Comparison of ENCODE assay signal across 10 mouse cellular contexts in the genomic region with DNA sequence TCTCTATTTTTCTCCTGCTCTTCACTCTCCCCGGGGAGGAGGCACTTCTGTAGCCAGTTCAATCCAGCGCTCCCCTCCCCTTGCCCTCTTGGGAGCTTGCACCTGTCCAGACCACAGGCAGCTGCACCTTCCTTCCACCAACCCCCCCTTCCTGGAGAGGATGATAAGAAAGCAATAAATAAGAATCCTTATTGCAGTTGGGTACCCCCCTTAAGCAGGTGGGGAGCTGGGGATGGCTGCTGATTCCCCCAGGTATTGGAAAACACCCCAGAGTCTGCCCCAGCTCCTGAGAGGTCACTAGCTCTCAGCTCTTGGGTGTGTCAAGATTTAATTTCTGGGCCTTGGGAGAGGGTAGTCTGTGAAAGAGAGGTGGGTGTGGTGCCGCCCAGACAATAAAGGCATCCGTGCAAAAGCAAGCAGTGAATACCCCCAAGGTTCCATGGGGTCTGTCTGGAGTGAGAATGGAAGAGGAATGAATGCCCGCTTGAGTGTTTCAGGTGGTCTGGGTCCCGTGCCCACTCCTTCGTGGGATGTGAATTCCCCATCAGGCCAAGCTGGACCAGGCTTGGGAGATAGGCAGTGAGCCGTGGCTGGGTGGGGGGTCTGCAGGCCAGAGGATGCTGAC. TPM values are rescaled to one million over a fixed set of nuclear protein-coding genes. Genes with fewer than 3 reads are reported as not detected.
DNase-seq lines count a peak whose midpoint lies in the region; ATAC-seq and TF ChIP-seq lines count a peak whose summit lies in the region.
"Had no signal": no experiment of that assay in that cellular context is flagged by ENCODE, and none has a peak within 500 bp of the region (broad histone marks: within the 10 kb centered on the region; RNA-seq: fewer than 3 reads in every experiment).

No protein-coding gene starts in this region.

- peak overlapping the region; percentile 56 for H3K27ac ChIP-seq in testis, adult 2 months (ENCODE audit: control insufficient read depth, insufficient read depth, low read depth, low read length)
- H3K27ac ChIP-seq in liver, postnatal 0 days (ENCODE audit: low read depth), result no peak overlapping the region
- H3K27ac ChIP-seq: liver, embryonic 15.5 days had no signal

- H3K27me3 ChIP-seq in testis, adult 2 months (ENCODE audit: control insufficient read depth, insufficient read depth, low read length), result no peaks in the 10 kb centered on the region
- peaks cover 34% of the 10 kb centered on the region for H3K27me3 ChIP-seq in liver, postnatal 0 days (ENCODE audit: insufficient read depth, low read length)

- no peak for TF ChIP-seq CTCF in testis, adult 2 months (IDR thresholded peaks at IDR 0.05; ENCODE audit: control insufficient read depth, insufficient read depth, insufficient replicate concordance, low read depth, low read length)
- TF ChIP-seq CTCF in liver, postnatal 0 days (IDR thresholded peaks at IDR 0.05; ENCODE audit: low read depth), result no peak

- no peak for TF ChIP-seq POLR2A in testis, adult 2 months (IDR thresholded peaks at IDR 0.05; ENCODE audit: control insufficient read depth, low read depth, low read length)

- H3K36me3 ChIP-seq in testis, adult 2 months (ENCODE audit: control insufficient read depth, insufficient read depth, low read length), result no peaks in the 10 kb centered on the region
- no peaks in the 10 kb centered on the region for H3K36me3 ChIP-seq in liver, postnatal 0 days (replicated peaks; ENCODE audit: insufficient read depth, low read length)
- H3K36me3 ChIP-seq: liver, embryonic 15.5 days had no signal

- peaks cover 22% of the 10 kb centered on the region for H3K4me1 ChIP-seq in testis, adult 2 months (ENCODE audit: control insufficient read depth, insufficient read depth, low read length)
- no peaks in the 10 kb centered on the region for H3K4me1 ChIP-seq in liver, postnatal 0 days (ENCODE audit: insufficient read depth)

- no peak for ATAC-seq in liver, postnatal 0 days
- ATAC-seq in cerebellum, adult (ENCODE audit: insufficient number of reproducible peaks, low FRiP score, low TSS enrichment), result no peak

- peak overlapping the region; percentile 91 for H3K4me3 ChIP-seq in testis, adult 2 months (ENCODE audit: control insufficient read depth, low read depth, low read length)
- no peak overlapping the region for H3K4me3 ChIP-seq in liver, postnatal 0 days (ENCODE audit: low read depth, low read length)
- H3K4me3 ChIP-seq: liver, embryonic 15.5 days had no signal

- H3K4me2 ChIP-seq in liver, postnatal 0 days (ENCODE audit: low read depth, low read length), result peak overlapping the region; percentile 45; the same call in 1 of the 2 replicates

- 45% methylated on average over 8 of the region's 8 CpGs for WGBS in liver, postnatal 0 days (ENCODE audit: insufficient replicate concordance)

- TF ChIP-seq EP300 in liver, postnatal 0 days (IDR thresholded peaks at IDR 0.05; ENCODE audit: low read depth), result no peak

- H3K9ac ChIP-seq in liver, postnatal 0 days (replicated peaks), result no peak overlapping the region
- H3K9ac ChIP-seq: liver, embryonic 15.5 days had no signal

- peak; percentile 24 for DNase-seq in cerebellum, adult 9-10 months
- DNase-seq in cerebellum, postnatal 25 days, result no peak
- DNase-seq in testis, postnatal 10 days (ENCODE audit: low spot score), result no peak
- DNase-seq in liver, postnatal 0 days, result no peak
- DNase-seq in adrenal gland, postnatal 10 days, result no peak
- DNase-seq in left cerebral cortex, adult 11 months (ENCODE audit: low spot score), result no peak

- no peaks in the 10 kb centered on the region for H3K9me3 ChIP-seq in liver, postnatal 0 days (ENCODE audit: low read length)
- H3K9me3 ChIP-seq: liver, embryonic 15.5 days had no signal

RNA-seq across cellular contexts. Expression of a gene that starts 6.5 kb away (rescaled TPM):
- polyA plus RNA-seq in testis, adult 2 months (2012; rRNA removed), result 61.9 and 63.9 TPM in 2 replicates
- 0.15 and 0.26 TPM in 2 replicates for polyA plus RNA-seq in liver, postnatal 0 days (2015; fragmentation: Nextera tagmentation; extraction: Ambion mirVana)
- total RNA-seq in adrenal gland, postnatal 10 days (2021), result 10 to 100 TPM; 15.9 to 16.2 TPM

RNA-seq across cellular contexts. Expression of a gene that starts 30.2 kb away (rescaled TPM):
- 0.64 and 0.87 TPM in 2 replicates for polyA plus RNA-seq in testis, adult 2 months (2012; rRNA removed)
- not detected in 2 replicates for polyA plus RNA-seq in liver, postnatal 0 days (2015; fragmentation: Nextera tagmentation; extraction: Ambion mirVana)
- not detected for total RNA-seq in adrenal gland, postnatal 10 days (2021)
- total RNA-seq: adrenal gland, postnatal 36 days had no signal
- polyA plus RNA-seq: liver, embryonic 15.5 days had no signal

RNA-seq across cellular contexts. Expression of a gene that starts 48.7 kb away (rescaled TPM):
- 34.6 and 38.4 TPM in 2 replicates for polyA plus RNA-seq in testis, adult 2 months (2012; rRNA removed)
- polyA plus RNA-seq in liver, postnatal 0 days (2015; fragmentation: Nextera tagmentation; extraction: Ambion mirVana), result 3.5 and 3.9 TPM in 2 replicates
- 10 to 100 TPM; 15.8 to 31.4 TPM for total RNA-seq in adrenal gland, postnatal 10 days (2021)

Comparison
In these comparisons a context has a peak if more than half of its experiments do, and no peak if none do; other contexts are left out.
1. RNA of a gene that starts 6.5 kb away (polyA plus RNA-seq): 61.9 to 63.9 TPM in testis, adult 2 months; 0.15 to 0.26 TPM in liver, postnatal 0 days; every median in the first group is over 10 times any median in the second.